Mouse (Mus musculus) liver, postnatal 0 days (tissue): Measurements from ENCODE around the gene Hfe. TPM values are rescaled to one million over a fixed set of nuclear protein-coding genes. Genes with fewer than 3 reads are reported as not detected.
"Not testable (repeated sequence)": the region's sequence is repeated elsewhere in the genome, so short reads cannot be mapped to it uniquely, and the experiment has no call there.

Source experiments
- ATAC-seq: fragments of 200-750 bp; cut with Nextera tagmentation; 2 replicates; pipeline ENCODE4 v1.8.0; 2017; ENCODE audit warnings: mild to moderate bottlenecking, moderate library complexity
- DNase-seq: peaks from one replicate; pipeline ENCODE4 v3.0.0-alpha.2; 2016
- H3K27ac ChIP-seq: fragments of 300-500 bp; sonication (generic); 2 replicates; pipeline ENCODE4 v1.5.1; 2014; ENCODE audit warnings: antibody characterized with exemption, moderate library complexity, mild to moderate bottlenecking, low read depth
- H3K27me3 ChIP-seq: fragments of 300-500 bp; sonication (generic); 2 replicates; pipeline ENCODE4 v1.6.1; 2014; ENCODE audit warnings: low read length, control low read depth, mixed read lengths; ENCODE audit not compliant: insufficient read depth
- H3K36me3 ChIP-seq: fragments of 300-500 bp; sonication (generic); replicated peaks from 2 replicates; pipeline ENCODE4 v1.6.1; 2014; ENCODE audit warnings: mild to moderate bottlenecking, control low read depth, low read length, moderate library complexity, mixed read lengths; ENCODE audit not compliant: insufficient read depth
- H3K4me1 ChIP-seq: fragments of 300-500 bp; sonication (generic); 2 replicates; pipeline ENCODE4 v1.6.1; 2014; ENCODE audit warnings: antibody characterized with exemption, mild to moderate bottlenecking, control low read depth; ENCODE audit not compliant: insufficient read depth
- H3K4me2 ChIP-seq: fragments of 300-500 bp; sonication (generic); 2 replicates; pipeline ENCODE4 v1.6.1; 2014; ENCODE audit warnings: low read depth, mild to moderate bottlenecking, low read length, moderate library complexity, mixed read lengths
- H3K4me3 ChIP-seq: fragments of 300-500 bp; sonication (generic); 2 replicates; pipeline ENCODE4 v1.5.1; 2014; ENCODE audit warnings: low read depth, low read length
- H3K9ac ChIP-seq: fragments of 300-500 bp; sonication (generic); replicated peaks from 2 replicates; pipeline ENCODE4 v1.6.1; 2014; ENCODE audit warnings: mild to moderate bottlenecking, moderate library complexity
- H3K9me3 ChIP-seq: fragments of 300-500 bp; sonication (generic); 2 replicates; pipeline ENCODE4 v1.6.1; 2016; ENCODE audit warnings: mild to moderate bottlenecking, control low read depth, low read length, mixed read lengths
- CTCF ChIP-seq: sonication (generic); IDR thresholded peaks from 2 replicates; pipeline ENCODE4 v1.5.1; 2016; ENCODE audit warnings: antibody characterized with exemption, low read depth
- EP300 ChIP-seq: IDR thresholded peaks from 2 replicates; pipeline ENCODE4 v1.6.1; 2016; ENCODE audit warnings: antibody characterized with exemption, low read depth, mild to moderate bottlenecking
- WGBS: fragments of 180-500 bp; shearing (Covaris S2); extraction: QIAGEN DNeasy Blood & Tissue Kit; methylation state at CpG from one replicate; pipeline ENCODE4 v1.1.7; 2014; ENCODE audit not compliant: insufficient replicate concordance; 5-methylcytosine and 5-hydroxymethylcytosine counted together
- polyA plus RNA-seq: library from polyadenylated mRNA; unstranded; fragments of >200 nt; fragmentation: Nextera tagmentation; extraction: Ambion mirVana; gene quantifications from 2 replicates; pipeline ENCODE4 v1.2.1, GENCODE M21; 2015

Hfe gene
- polyA plus RNA-seq, 1 experiment from 2014 or later, result 24.0 TPM

DNA sequence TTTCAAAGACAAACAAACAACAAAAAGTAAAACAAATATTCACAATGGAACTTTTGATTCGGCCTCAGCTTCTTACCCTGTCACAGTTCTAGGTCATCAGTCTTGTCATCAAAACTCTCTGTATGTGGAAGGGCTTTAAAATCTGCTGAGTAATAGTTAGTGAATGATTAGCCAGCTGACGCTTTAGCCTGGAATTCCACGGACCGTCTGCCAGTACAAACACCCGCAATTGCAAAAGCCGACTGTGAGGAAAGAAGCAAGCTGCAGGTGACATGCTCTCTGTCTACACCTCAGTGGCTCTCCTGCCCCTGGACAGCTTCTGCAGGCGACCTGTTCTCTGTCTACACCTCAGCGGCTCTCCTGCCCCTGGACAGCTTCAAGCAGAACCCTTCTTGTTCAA, 19.8 kb upstream of the Hfe start:
- Histone ChIP-seq H3K27me3 (no peaks in the 10 kb centered on the region), H3K9ac (no peak overlapping the region), H3K36me3 (no peaks in the 10 kb centered on the region), H3K4me2 (peak overlapping the region; percentile 10), H3K4me3 (no peak overlapping the region), H3K27ac (no peak overlapping the region), H3K9me3 (no peaks in the 10 kb centered on the region), H3K4me1 (peaks cover 15% of the 10 kb centered on the region)
- DNase-seq (peak; percentile 69), ATAC-seq (peak; percentile 92)
- TF ChIP-seq EP300 (peak; percentile 17; the same call in 1 of the 2 replicates), CTCF (no peak)
- 49% methylated on average over 8 of the region's 8 CpGs for WGBS

DNA sequence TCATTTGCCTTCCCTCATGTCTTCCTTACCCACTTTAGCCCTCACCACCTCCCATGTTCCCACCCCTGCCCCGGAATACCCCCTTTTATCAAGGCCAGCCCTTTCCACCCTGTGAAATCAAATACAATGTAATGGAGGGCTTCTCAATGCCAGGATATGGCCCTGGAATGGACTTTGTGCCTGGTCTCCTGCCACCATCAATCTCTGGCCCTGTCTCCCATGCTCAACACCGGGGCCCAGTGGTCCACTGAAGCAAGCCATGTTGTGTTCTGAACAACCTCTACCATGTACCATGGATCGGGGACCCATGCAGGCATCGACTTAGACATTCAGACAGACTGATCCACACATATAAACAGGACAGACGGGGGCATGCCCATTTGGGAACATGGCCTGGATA, 19.1 kb upstream of the Hfe start:
- no peaks in the 10 kb centered on the region for H3K36me3 ChIP-seq
- no peak for TF ChIP-seq CTCF
- TF ChIP-seq EP300, result no peak
- 84% methylated on average over 5 of the region's 5 CpGs for WGBS
- peaks cover 15% of the 10 kb centered on the region for H3K4me1 ChIP-seq
- H3K9ac ChIP-seq, result no peak overlapping the region
- H3K4me3 ChIP-seq, result no peak overlapping the region
- H3K27me3 ChIP-seq, result no peaks in the 10 kb centered on the region
- H3K4me2 ChIP-seq, result no peak overlapping the region
- H3K9me3 ChIP-seq, result no peaks in the 10 kb centered on the region
- peak overlapping the region; percentile 39; the same call in 1 of the 2 replicates for H3K27ac ChIP-seq
- DNase-seq (peak; percentile 13), ATAC-seq (no peak)

DNA sequence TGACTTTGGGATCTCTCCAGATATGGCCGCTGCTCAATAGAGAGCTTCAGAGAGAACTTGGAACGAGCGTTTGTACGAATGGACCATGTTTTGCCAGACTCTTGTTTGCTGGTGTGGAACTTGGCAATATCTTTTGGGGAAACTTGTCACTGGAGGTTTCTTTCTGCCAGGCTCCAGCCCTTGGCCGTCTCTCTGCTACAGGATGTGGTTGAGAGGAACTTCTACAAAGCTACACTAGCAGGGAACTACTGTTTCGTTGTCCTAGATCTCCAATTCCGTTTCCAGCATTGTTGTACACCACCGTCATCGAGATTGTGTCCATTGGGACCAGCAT, 18.5 kb upstream of the Hfe start:
- Histone ChIP-seq H3K36me3 (no peaks in the 10 kb centered on the region), H3K27ac (peak overlapping the region; percentile 39), H3K9ac (no peak overlapping the region), H3K4me3 (no peak overlapping the region), H3K27me3 (no peaks in the 10 kb centered on the region), H3K4me1 (peaks cover 15% of the 10 kb centered on the region), H3K4me2 (no peak overlapping the region), H3K9me3 (no peaks in the 10 kb centered on the region)
- DNase-seq, result peak; percentile 11
- TF ChIP-seq EP300, result no peak
- TF ChIP-seq CTCF, result no peak
- ATAC-seq, result no peak
- WGBS, result 51% methylated on average over 9 of the region's 9 CpGs

DNA sequence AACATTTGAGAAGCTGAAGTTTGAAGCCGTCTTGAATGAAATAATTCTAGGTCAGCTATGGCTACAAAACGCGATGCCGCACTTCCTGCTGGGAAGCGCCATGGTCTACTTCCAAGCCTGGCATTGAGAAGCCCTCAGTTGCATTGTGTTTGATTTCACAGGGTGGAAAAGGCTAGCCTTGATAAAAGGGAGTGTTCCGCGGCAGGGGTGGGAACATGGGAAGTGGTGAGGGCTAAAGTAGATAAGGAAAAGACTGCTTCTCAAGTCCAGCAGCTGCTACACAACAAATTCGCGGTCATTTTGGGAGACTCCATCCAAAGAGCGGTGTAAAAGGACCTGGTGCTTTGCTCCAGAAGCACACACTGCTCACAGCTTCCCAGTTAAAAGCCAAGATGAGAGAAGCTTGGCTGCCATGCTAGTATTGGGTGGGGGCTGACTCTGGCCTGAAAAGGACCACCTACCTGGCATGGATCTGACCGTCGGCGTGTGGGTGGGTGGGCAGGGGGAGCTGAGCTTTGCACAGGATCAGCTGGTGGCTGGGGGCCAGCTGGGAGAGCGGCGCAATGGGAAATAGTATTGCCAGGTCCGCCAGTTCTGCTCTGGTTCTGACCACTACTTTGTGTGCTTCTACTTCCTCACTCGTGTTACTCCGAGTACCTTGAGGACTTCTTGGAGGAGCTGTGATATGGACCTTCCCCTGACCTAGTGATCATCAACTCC, 18.0 kb upstream of the Hfe start:
- 0 out of 2 replicates have a peak overlapping the region, but pooled peaks have one; percentile 27 for H3K4me2 ChIP-seq

DNA sequence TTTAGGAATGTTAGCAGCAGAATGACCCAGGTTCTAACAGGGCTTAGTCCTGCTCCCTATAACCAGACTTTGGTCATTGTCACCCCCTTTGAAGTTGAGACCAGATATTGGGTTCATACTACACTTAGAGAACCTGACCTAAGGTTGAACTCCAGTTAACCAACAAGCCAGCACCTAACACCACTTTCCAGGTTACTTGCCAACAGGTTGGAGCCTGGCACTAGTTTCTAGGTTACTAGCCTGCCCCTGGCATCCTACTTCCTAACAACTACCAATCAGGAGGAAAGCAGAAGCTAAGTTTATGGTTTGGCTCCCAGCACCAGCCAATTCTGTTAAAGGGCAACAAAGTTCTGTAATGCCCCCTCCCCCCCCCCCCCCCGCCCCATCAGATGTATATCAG, 14.6 kb upstream of the Hfe start:
- DNase-seq (peak; percentile 6), ATAC-seq (no peak)
- no peak overlapping the region for H3K27ac ChIP-seq
- TF ChIP-seq CTCF, result no peak
- no peak for TF ChIP-seq EP300
- H3K36me3 ChIP-seq, result no peaks in the 10 kb centered on the region
- H3K9me3 ChIP-seq, result no peaks in the 10 kb centered on the region
- no peaks in the 10 kb centered on the region for H3K27me3 ChIP-seq
- no peak overlapping the region for H3K9ac ChIP-seq
- peaks cover 12% of the 10 kb centered on the region for H3K4me1 ChIP-seq
- no peak overlapping the region for H3K4me3 ChIP-seq
- WGBS, result 56% methylated on average over 1 of the region's 1 CpGs
- no peak overlapping the region for H3K4me2 ChIP-seq

More for the DNA sequence above, 18.0 kb upstream of the Hfe start:
- Histone ChIP-seq H3K36me3 (no peaks in the 10 kb centered on the region), H3K4me1 (peaks cover 15% of the 10 kb centered on the region), H3K4me3 (no peak overlapping the region), H3K27ac (peak overlapping the region; percentile 39), H3K27me3 (no peaks in the 10 kb centered on the region), H3K9ac (0 out of 2 replicates have a peak overlapping the region, but pooled peaks have one; percentile 26), H3K9me3 (no peaks in the 10 kb centered on the region)
- DNase-seq, result peak; percentile 12
- ATAC-seq, result no peak
- TF ChIP-seq EP300 (no peak), CTCF (no peak)
- WGBS, result 61% methylated on average over 18 of the region's 18 CpGs

DNA sequence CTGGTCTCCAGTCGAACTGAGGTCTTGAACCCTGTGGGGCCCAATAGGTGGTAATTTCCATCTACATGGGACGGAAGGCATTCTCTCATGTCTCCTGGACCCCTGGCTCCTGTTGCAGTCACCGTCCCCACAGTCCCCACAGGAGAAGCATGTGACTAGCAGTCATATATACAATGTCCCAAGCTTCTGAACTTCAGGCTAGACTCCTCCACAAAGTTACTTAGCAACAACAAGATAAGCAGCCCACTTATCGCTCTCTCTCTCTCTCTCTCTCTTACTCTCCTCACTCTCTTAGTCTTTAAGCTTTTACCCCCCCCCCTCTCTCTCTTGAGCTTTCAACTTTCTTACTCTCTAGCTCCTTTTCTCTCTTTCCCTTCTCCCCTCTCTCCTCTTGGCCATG, 13.6 kb upstream of the Hfe start:
- Histone ChIP-seq H3K9me3 (no peaks in the 10 kb centered on the region), H3K36me3 (no peaks in the 10 kb centered on the region), H3K27ac (no peak overlapping the region), H3K4me1 (peaks cover 9% of the 10 kb centered on the region), H3K4me2 (no peak overlapping the region), H3K9ac (no peak overlapping the region), H3K4me3 (no peak overlapping the region), H3K27me3 (no peaks in the 10 kb centered on the region)
- WGBS, result 73% methylated on average over 4 of the region's 4 CpGs
- TF ChIP-seq EP300 (no peak), CTCF (no peak)
- DNase-seq (peak; percentile 8), ATAC-seq (no peak)

DNA sequence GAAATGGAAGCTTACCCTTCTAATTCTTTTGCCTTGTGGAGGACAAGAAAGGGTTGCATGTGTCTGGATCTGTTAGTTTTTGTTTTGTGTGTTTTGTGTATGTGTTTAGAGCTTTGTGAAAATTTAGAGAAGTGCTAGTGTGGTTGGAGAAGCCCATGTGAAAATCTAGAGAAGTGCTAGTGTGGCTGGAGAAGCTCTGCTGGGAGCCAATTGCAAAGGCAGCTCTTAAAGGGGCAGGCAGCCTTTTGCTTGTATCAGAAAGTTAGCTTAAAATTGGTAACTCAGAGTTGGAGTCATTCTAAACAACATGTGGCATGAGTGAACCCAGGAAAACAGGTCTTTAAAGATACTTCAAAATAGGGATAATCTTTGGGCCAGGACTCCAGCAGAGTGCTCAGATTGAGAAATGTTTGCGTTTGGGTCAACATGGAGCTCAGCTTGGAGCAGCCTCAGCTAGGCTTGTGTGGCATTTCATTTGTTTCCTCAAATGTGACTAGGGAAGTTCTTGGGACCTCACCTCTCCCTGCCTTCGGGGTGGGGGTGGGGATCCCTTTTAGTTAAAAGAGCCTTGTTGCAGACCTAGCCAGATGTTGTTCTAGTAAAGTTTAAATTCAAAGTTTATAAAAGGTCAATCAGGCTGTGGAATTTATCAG, 7.1 kb upstream of the Hfe start:
- not testable (repeated sequence) for H3K4me3 ChIP-seq, H3K9me3 ChIP-seq, ATAC-seq, H3K27me3 ChIP-seq, H3K4me1 ChIP-seq, H3K4me2 ChIP-seq, H3K36me3 ChIP-seq
- Histone ChIP-seq H3K27ac (peak overlapping the region; percentile 70; the same call in 1 of the 2 replicates), H3K9ac (0 out of 2 replicates have a peak overlapping the region, but pooled peaks have one; percentile 11)
- DNase-seq, result peak; percentile 14
- WGBS, result 11% methylated on average over 2 of the region's 2 CpGs
